Mouse (Mus musculus) embryonic fibroblast, embryonic 13.5 days (primary cell): ENCODE results near the gene Ggnbp2.
"Not testable (repeated sequence)": the region's sequence is repeated elsewhere in the genome, so short reads cannot be mapped to it uniquely, and the experiment has no call there.

ENCODE experiments used
- CTCF ChIP-seq: IDR thresholded peaks from 2 replicates; pipeline ENCODE4 v1.5.1; 2011; ENCODE audit warnings: mild to moderate bottlenecking, control low read depth, low read length, moderate library complexity, borderline replicate concordance; ENCODE audit not compliant: insufficient read depth
- POLR2A ChIP-seq: IDR thresholded peaks from 2 replicates; pipeline ENCODE4 v1.6.1; 2011; ENCODE audit warnings: low read depth, mild to moderate bottlenecking, control low read depth, low read length, moderate library complexity

- not testable (repeated sequence) for TF ChIP-seq CTCF, POLR2A
Measured at GRCm38 (mm10) chr11:84876020-84876419, 5.4 kb upstream of the Ggnbp2 start.
